Mouse (Mus musculus) limb, embryonic 10.5 days (tissue): ENCODE measurements around the gene Tax1bp3. TPM values are rescaled to one million over a fixed set of nuclear protein-coding genes. Genes with fewer than 3 reads are reported as not detected.

Source experiments
- DNase-seq: peaks from one replicate; pipeline ENCODE4 v3.0.0-alpha.2; 2017; ENCODE audit warnings: low spot score
- H3K27ac ChIP-seq: fragments of 300-500 bp; sonication (generic); 2 replicates; pipeline ENCODE4 v1.5.1; 2016; ENCODE audit warnings: mild to moderate bottlenecking
- H3K27me3 ChIP-seq: fragments of 300-500 bp; sonication (generic); 2 replicates; pipeline ENCODE4 v1.6.1; 2016; ENCODE audit warnings: low read depth, mild to moderate bottlenecking; ENCODE audit not compliant: poor library complexity, severe bottlenecking
- H3K36me3 ChIP-seq: fragments of 300-500 bp; sonication (generic); 2 replicates; pipeline ENCODE4 v1.6.1; 2016; ENCODE audit warnings: mild to moderate bottlenecking, moderate library complexity
- H3K4me1 ChIP-seq: fragments of 300-500 bp; sonication (generic); 2 replicates; pipeline ENCODE4 v1.6.1; 2016
- H3K4me3 ChIP-seq: fragments of 300-500 bp; sonication (generic); 2 replicates; pipeline ENCODE4 v1.5.1; 2016; ENCODE audit warnings: mild to moderate bottlenecking, moderate library complexity
- H3K9me3 ChIP-seq: fragments of 300-500 bp; sonication (generic); replicated peaks from 2 replicates; pipeline ENCODE4 v1.6.1; 2016; ENCODE audit warnings: mild to moderate bottlenecking
- WGBS: fragments of 180-500 bp; shearing (Covaris S2); methylation state at CpG from one replicate; pipeline ENCODE4 v1.1.7; 2016; 5-methylcytosine and 5-hydroxymethylcytosine counted together
- polyA plus RNA-seq: library from polyadenylated mRNA; unstranded; fragments of >200 nt; fragmentation: Nextera tagmentation; extraction: Ambion mirVana; gene quantifications from 2 replicates; pipeline ENCODE4 v1.2.1, GENCODE M21; 2016

The Tax1bp3 gene
- polyA plus RNA-seq, 1 experiment from 2014 or later = 226 TPM

GRCm38 (mm10) chr11:73159957-73160810 lies 16.7 kb upstream of the Tax1bp3 start, which contains the start of gene P2rx5:
Gene P2rx5, plus strand, starts transcription at chr11:73160421.
- Histone ChIP-seq H3K4me1 (peaks cover 12% of the 10 kb centered on the region), H3K27me3 (peaks cover 47% of the 10 kb centered on the region), H3K36me3 (no peaks in the 10 kb centered on the region), H3K27ac (peak within 1 kb of the TSS; percentile 34; the same call in 1 of the 2 replicates), H3K4me3 (peak within 1 kb of the TSS; percentile 57), H3K9me3 (no peaks in the 10 kb centered on the region)
- 3% methylated on average over 49 of the region's 49 CpGs for WGBS
- DNase-seq = peak; percentile 68

GRCm38 (mm10) chr11:73160811-73161200 lies 16.1 kb upstream of the Tax1bp3 start:
- Histone ChIP-seq H3K4me1 (peaks cover 12% of the 10 kb centered on the region), H3K4me3 (peak overlapping the region; percentile 57), H3K36me3 (no peaks in the 10 kb centered on the region), H3K27ac (no peak overlapping the region), H3K27me3 (peaks cover 47% of the 10 kb centered on the region), H3K9me3 (no peaks in the 10 kb centered on the region)
- WGBS = 27% methylated on average over 6 of the region's 6 CpGs
- DNase-seq = no peak

GRCm38 (mm10) chr11:73161616-73162015 lies 15.3 kb upstream of the Tax1bp3 start:
- Histone ChIP-seq H3K27ac (no peak overlapping the region), H3K36me3 (no peaks in the 10 kb centered on the region), H3K4me1 (peaks cover 12% of the 10 kb centered on the region), H3K4me3 (no peak overlapping the region), H3K9me3 (no peaks in the 10 kb centered on the region), H3K27me3 (peaks cover 47% of the 10 kb centered on the region)
- 95% methylated on average over 4 of the region's 4 CpGs for WGBS
- DNase-seq = no peak

- Histone ChIP-seq H3K27ac (no peak overlapping the region), H3K27me3 (peaks cover 45% of the 10 kb centered on the region), H3K9me3 (no peaks in the 10 kb centered on the region), H3K36me3 (no peaks in the 10 kb centered on the region), H3K4me3 (no peak overlapping the region), H3K4me1 (peaks cover 12% of the 10 kb centered on the region)
- WGBS = 68% methylated on average over 5 of the region's 5 CpGs
- DNase-seq = no peak
These were observed 14.6 kb upstream of the Tax1bp3 start for GRCm38 (mm10) chr11:73162284-73162683.

- Histone ChIP-seq H3K4me3 (no peak overlapping the region), H3K36me3 (peaks cover 30% of the 10 kb centered on the region), H3K9me3 (no peaks in the 10 kb centered on the region), H3K27ac (no peak overlapping the region), H3K4me1 (no peaks in the 10 kb centered on the region), H3K27me3 (no peaks in the 10 kb centered on the region)
- WGBS = 88% methylated on average over 8 of the region's 8 CpGs
- no peak for DNase-seq
These were observed 8.8 kb upstream of the Tax1bp3 start for GRCm38 (mm10) chr11:73168071-73168470.

- 83% methylated on average over 6 of the region's 6 CpGs for WGBS
- Histone ChIP-seq H3K36me3 (peaks cover 35% of the 10 kb centered on the region), H3K27ac (no peak overlapping the region)
These were observed 8.3 kb upstream of the Tax1bp3 start for GRCm38 (mm10) chr11:73168576-73168975.

GRCm38 (mm10) chr11:73169231-73169630 lies 7.7 kb upstream of the Tax1bp3 start:
- Histone ChIP-seq H3K36me3 (peaks cover 42% of the 10 kb centered on the region), H3K27ac (no peak overlapping the region), H3K27me3 (no peaks in the 10 kb centered on the region), H3K9me3 (no peaks in the 10 kb centered on the region), H3K4me1 (no peaks in the 10 kb centered on the region), H3K4me3 (no peak overlapping the region)
- WGBS = 57% methylated on average over 4 of the region's 4 CpGs
- peak; percentile 59 for DNase-seq

More at GRCm38 (mm10) chr11:73168576-73168975, 8.3 kb upstream of the Tax1bp3 start:
- H3K4me3 ChIP-seq = no peak overlapping the region
- no peak for DNase-seq
- H3K4me1 ChIP-seq = no peaks in the 10 kb centered on the region
- no peaks in the 10 kb centered on the region for H3K27me3 ChIP-seq
- H3K9me3 ChIP-seq = no peaks in the 10 kb centered on the region

- 70% methylated on average over 5 of the region's 5 CpGs for WGBS
- DNase-seq = no peak
- peaks cover 12% of the 10 kb centered on the region for H3K4me1 ChIP-seq
These were observed 4.7 kb upstream of the Tax1bp3 start for GRCm38 (mm10) chr11:73172186-73172585.

GRCm38 (mm10) chr11:73175612-73176011 lies 1.3 kb upstream of the Tax1bp3 start:
- no peak for DNase-seq
- WGBS = 48% methylated on average over 8 of the region's 8 CpGs
- peak overlapping the region; percentile 94; the same call in 1 of the 2 replicates for H3K27ac ChIP-seq
- H3K4me1 ChIP-seq = peaks cover 26% of the 10 kb centered on the region
- no peaks in the 10 kb centered on the region for H3K9me3 ChIP-seq
- H3K27me3 ChIP-seq = no peaks in the 10 kb centered on the region
- H3K4me3 ChIP-seq = peak overlapping the region; percentile 95
- peaks cover 50% of the 10 kb centered on the region for H3K36me3 ChIP-seq

More at GRCm38 (mm10) chr11:73172186-73172585, 4.7 kb upstream of the Tax1bp3 start:
- H3K4me3 ChIP-seq = no peak overlapping the region
- no peaks in the 10 kb centered on the region for H3K27me3 ChIP-seq
- H3K36me3 ChIP-seq = peaks cover 51% of the 10 kb centered on the region
- H3K27ac ChIP-seq = no peak overlapping the region
- H3K9me3 ChIP-seq = no peaks in the 10 kb centered on the region

- DNase-seq = no peak
- Histone ChIP-seq H3K4me1 (peaks cover 26% of the 10 kb centered on the region), H3K4me3 (peak overlapping the region; percentile 95), H3K27ac (peak overlapping the region; percentile 94), H3K27me3 (no peaks in the 10 kb centered on the region), H3K36me3 (peaks cover 48% of the 10 kb centered on the region), H3K9me3 (no peaks in the 10 kb centered on the region)
- 2% methylated on average over 15 of the region's 15 CpGs for WGBS
These were observed 697 bp upstream of the Tax1bp3 start for GRCm38 (mm10) chr11:73176186-73176585.

- Histone ChIP-seq H3K4me1 (peaks cover 26% of the 10 kb centered on the region), H3K27ac (peak overlapping the region; percentile 94), H3K36me3 (peaks cover 41% of the 10 kb centered on the region), H3K9me3 (no peaks in the 10 kb centered on the region), H3K4me3 (peak overlapping the region; percentile 95), H3K27me3 (no peaks in the 10 kb centered on the region)
- WGBS = 0% methylated on average over 28 of the region's 28 CpGs
- DNase-seq = peak; percentile 86
These were observed 609 bp downstream of the Tax1bp3 start for GRCm38 (mm10) chr11:73177509-73177875.

GRCm38 (mm10) chr11:73177895-73178294 lies 1.0 kb downstream of the Tax1bp3 start:
- Histone ChIP-seq H3K4me1 (peaks cover 26% of the 10 kb centered on the region), H3K27ac (peak overlapping the region; percentile 94), H3K9me3 (no peaks in the 10 kb centered on the region), H3K36me3 (peaks cover 41% of the 10 kb centered on the region), H3K4me3 (peak overlapping the region; percentile 95), H3K27me3 (no peaks in the 10 kb centered on the region)
- no peak for DNase-seq
- 5% methylated on average over 2 of the region's 2 CpGs for WGBS

- WGBS = 95% methylated on average over 10 of the region's 10 CpGs
- Histone ChIP-seq H3K27ac (no peak overlapping the region), H3K36me3 (peaks cover 84% of the 10 kb centered on the region), H3K27me3 (no peaks in the 10 kb centered on the region), H3K4me3 (no peak overlapping the region), H3K9me3 (no peaks in the 10 kb centered on the region), H3K4me1 (no peaks in the 10 kb centered on the region)
- no peak for DNase-seq
These were observed 9.2 kb downstream of the Tax1bp3 start for GRCm38 (mm10) chr11:73185872-73186615.
